Mouse (Mus musculus) layer of hippocampus, adult 18-20 months (tissue): ENCODE results near the gene Irf7. TPM values are rescaled to one million over a fixed set of nuclear protein-coding genes. Genes with fewer than 3 reads are reported as not detected.
"Not testable (repeated sequence)": the region's sequence is repeated elsewhere in the genome, so short reads cannot be mapped to it uniquely, and the experiment has no call there.

Source experiments
- DNase-seq, 2 experiments: peaks; one replicate each; pipeline ENCODE4 v3.0.0; 2022; ENCODE audit warnings: low spot score in 2 of 2
- total RNA-seq, 2 experiments: library from RNA; stranded (reverse); gene quantifications; 2 replicates each; pipeline ENCODE4 v1.2.3; 2021

Gene Irf7
- total RNA-seq, 2 experiments from 2014 or later: 0.46 to 1.2 TPM

GRCm38 (mm10) chr7:141276546-141276945 lies 10.3 kb upstream of the Irf7 start, which contains the start of gene Cdhr5:
TSS of gene Cdhr5 (minus strand) at chr7:141276786.
- DNase-seq: no peak

DNA sequence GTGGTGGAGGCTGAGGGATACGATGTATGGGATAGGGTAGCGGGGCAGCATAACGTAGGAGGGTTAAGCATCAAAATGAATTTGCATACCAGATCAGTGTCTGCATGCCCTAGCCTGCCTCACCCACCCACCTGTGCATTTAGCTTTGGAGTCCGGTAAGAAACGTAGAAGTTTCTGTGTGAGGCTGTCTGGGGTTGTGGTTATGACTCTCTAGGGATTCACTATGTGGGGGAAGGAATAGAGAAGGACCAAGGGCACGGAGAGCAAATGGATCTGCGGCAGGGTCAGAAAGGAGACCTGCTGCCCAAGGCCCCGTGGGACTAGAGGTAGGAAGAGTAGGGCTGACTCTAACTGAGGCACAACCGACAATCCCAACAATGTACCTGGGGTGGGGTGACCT lies 9.1 kb upstream of the Irf7 start:
- no peak for DNase-seq

DNA sequence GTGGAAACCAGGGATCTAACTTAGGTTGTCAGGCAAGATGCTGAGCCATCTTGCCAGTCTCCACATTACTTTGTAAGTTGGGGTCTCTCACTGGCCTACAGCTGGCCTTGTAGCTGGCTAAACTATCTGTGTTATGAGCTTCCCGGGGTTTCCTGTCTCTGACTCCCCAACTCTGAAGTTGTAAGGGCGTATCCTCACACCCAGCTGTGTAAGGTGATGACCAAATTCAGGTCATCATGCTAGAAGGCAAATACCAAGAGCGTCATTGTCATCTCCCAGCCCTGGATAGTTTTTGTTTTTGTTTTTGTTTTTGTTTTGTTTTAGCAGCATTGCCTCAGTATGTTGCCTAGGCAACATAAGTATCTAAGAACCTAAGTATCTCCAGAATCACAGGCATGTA lies 4.3 kb upstream of the Irf7 start:
- no peak for DNase-seq

DNA sequence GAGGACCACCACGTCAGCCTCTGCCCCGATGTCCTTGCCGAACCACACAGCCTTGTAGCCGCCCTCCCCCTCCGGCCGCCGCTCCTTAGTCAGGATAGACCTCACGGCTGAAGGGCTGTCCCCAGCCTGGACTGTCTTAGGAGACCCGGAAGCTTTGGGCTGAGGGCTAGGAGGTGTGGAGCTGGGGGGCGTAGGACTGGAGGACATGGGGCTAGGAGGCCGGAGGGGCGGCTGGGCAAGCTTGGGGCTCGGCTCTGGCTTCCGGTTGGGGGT lies 2.9 kb upstream of the Irf7 start:
- DNase-seq: no peak

DNA sequence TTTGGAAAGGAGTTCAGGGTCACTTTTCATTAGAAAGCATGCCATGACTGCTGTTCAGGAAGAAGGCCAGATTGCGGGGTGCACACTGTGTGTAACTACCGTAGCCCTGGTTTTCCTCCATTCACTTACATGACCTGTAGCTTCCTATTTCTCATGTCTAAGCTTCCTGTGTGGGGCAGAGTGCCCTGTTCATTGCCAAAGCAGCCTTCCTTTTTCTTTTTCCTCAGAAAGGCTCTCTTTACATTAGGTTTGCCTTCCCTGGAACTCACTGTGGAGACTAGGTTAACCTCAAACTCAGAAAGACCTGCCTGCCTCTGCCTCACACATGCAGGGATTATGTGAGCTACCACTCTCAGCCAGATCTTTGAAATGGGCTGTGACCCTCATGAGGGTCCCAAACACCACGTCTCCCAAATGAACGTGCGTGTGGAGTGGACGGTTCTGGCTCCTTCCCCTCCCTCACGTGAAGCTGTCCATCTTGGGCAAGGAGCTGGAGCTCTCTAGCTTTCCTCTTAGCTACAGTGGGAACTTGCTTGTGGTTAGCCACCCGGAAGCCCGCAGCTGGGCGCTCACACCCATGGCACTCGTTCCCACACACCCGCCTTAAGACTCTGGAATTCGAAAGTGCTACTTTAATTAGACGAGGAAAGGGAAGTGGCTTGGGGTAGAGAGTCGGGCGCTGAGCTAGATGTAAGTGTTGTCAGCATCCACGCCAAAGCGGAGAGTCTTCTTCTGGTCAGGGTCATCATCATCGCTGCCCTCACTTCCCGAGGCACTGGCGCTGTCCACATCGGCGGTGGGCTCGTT lies 2.4 kb upstream of the Irf7 start:
- DNase-seq: no peak

DNA sequence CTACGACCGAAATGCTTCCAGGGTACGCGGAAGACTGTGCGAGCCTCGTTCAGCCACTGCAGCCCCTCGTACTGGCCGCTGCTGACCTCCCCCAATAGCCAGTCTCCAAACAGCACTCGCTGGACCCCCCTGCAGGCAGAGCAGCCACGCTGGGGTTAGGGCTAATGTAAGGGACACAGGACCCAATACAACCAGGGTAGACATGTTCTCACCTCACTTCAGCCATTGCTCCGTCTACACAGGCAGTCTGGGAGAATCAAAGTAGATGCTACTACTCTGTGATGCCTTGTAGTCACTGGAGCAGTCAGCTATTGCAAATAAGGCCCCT lies 906 bp downstream of the Irf7 start:
- no peak for DNase-seq

DNA sequence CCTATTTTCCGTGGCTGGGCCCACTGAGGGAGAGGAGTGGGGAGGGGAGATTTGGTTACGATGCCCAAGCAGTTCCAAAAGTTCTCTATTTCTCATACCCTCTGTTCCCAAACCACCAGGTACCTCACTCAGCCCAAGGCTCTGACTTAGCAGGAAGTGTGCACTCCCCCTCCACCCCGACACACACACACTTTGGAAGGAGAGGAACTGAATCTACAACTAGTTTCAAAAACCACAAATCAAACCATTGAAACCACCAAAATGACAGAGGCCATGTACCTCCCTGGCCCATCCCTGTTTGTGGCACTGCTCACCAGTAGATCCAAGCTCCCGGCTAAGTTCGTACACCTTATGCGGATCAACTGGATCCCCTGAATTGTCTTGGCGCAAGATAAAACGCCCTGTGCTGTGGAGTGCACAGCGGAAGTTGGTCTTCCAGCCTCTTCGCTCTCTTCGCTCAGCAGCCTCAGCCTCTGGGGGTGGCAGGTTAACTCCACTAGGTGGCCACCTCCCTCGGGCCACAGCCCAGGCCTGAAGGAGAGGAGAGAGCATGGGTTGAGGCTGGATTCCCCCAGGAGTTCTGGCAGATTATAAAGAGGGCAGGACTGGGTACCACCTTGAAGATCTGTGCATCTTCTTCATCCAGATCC lies 1.4 kb downstream of the Irf7 start:
- no peak for DNase-seq

GRCm38 (mm10) chr7:141264041-141264700 lies 2.1 kb downstream of the Irf7 start:
- DNase-seq: no peak

DNA sequence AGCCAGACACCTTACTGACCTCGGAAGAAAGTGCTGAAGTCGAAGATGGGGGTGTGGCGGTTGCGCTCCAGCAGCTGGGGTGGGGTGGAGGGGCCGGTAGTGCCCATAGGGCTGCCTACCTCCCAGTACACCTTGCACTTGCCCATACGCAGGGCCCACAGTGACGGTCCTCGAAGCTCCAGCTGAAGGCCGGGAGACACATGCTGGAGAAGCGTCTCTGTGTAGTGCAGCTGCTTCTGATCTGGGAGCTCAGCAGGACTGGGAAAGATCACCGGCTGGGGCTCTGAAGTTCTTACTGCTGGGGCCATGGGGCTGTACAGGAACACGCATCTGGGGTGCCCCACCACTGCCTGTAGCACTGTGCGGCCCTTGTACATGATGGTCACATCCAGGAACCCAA lies 2.6 kb downstream of the Irf7 start:
- DNase-seq: no peak

DNA sequence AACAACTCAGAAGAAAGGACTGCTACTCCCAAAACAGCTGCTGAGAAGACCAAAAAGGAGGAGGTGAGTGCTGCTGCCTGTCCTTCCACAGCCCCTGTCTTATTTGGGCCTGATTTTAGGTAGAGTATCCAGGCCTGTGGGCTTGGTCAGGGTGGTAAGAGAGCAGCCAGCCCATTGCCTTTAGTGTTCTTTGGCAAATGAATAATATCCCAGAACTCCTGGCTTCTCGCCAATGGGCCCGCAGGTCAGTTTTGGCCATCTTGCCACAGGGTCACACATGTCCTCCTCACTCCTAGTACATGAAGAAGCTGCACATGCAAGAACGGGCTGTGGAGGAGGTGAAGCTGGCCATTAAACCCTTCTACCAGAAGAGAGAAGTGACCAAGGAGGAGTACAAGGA lies 4.8 kb downstream of the Irf7 start:
- no peak for DNase-seq

GRCm38 (mm10) chr7:141256159-141256558 lies 10.1 kb downstream of the Irf7 start:
- DNase-seq: no peak

DNA sequence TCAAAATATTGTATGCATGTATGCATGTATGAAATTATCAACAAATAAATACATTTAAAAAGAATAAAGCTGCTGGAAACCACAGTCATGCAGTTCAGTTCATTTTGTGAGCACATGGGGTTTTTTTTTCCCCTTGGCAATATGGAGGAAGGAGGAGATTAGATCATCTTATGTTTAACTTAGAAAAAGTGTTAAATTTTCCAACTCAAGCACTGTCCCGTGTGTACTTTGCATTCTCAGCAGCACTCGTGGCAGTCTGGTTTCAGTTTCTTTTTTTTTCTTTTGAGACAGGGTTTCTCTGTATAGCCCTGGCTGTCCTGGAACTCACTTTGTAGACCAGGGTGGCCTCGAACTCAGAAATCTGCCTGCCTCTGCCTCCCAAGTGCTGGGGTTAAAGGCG lies 15.8 kb downstream of the Irf7 start:
- DNase-seq: not testable (repeated sequence)

DNA sequence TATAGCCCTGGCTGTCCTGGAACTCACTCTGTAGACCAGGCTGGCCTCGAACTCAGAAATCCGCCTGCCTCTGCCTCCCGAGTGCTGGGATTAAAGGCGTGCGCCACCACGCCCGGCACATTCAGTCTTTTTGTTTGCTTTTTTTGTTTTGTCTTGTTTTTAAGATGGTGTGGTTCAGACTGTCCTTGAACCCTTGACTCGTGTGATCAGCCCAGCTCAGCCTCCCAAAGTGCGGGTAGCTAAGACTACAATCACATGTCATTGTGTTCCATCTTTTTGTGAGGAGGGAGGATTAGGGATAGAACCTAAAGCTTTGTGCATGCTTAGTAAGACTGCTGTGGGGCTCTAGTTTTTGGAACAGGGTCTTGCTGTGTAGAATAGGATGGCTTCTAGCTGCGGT lies 34.7 kb downstream of the Irf7 start:
- DNase-seq: no peak

- no peak for DNase-seq
Measured at GRCm38 (mm10) chr7:141231111-141231510, 35.2 kb downstream of the Irf7 start.

- DNase-seq: no peak
Measured at GRCm38 (mm10) chr7:141230570-141230969, 35.7 kb downstream of the Irf7 start.

DNA sequence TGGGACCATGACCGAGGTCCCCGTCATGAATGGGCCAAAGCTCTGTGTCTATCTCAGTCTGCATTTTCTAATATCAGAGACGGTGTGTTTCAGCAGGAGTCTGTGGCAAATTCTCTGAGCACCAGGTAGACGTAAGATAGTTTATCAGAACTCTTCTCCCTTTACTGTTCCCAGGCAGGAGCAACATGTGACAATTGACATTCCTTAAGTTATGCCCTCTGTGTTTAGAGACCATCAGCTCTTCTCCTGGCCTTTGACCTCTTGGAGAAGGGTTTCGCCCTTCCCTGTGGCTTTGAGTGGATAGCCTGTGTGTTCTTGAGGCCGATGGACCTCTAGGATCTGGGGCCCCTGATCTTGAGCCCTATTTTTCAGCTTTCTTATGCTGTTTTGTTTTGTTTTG lies 36.6 kb downstream of the Irf7 start:
- DNase-seq: no peak

DNA sequence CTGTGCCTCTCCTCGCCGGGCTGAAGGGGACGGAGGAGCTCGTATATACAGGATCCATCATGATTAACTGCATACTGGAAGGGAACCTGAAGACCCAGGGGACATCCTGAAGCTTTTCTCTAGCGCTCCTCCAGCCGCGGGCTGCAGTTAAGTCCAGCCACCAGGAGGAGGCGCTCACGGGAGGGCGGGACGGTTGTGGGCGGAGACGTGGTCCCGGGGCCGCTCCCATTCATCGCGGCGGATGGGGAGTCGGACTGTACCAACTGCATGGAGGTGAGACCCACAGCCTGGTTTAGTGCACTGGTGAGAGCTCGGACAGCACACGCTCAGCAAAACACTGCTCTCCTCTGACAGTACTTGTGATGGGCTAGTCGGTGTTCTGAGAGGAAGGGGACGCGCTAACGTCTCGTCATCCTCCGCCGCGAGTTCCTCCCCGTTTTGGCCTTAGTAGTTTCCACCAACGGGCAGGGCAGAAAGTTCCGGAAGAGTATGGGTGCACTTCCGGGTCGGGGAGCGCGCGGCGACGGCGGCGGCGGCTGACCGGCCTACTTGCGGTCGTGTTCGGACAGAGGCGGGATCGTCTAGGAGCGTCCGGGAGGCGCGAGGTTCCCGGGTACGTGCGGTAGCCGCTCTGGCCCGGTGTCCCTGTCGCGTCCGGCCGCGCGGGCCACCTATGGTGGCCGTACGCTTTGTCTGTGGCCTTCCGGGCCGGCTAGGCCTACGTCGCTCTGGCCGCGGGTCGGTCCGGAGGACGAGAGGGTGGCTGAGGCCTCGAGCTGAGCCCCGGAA lies 37.8 kb downstream of the Irf7 start, which contains the start of gene Phrf1:
Gene Phrf1, plus strand, starts transcription at position 506 of the 789 bp plus-strand sequence.
- DNase-seq: peak; percentile 86 to 91

DNA sequence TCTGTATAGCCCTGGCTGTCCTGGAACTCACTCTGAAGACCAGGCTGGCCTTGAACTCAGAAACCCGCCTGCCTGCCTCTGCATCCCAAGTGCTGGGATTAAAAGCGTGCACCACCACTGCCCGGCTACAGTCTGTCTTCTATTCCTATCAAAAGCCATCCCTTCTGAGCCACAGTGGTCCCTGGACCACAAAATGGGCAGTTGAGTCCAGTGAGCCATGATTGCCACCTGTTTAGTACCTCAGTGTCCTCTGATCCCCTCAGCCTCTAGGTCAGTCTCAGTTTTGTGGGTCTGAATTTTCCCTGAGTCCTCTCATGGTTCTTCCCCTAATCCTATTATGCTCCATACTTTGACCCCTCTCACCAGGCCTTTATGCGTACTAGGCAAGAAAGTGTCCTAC lies 38.5 kb downstream of the Irf7 start:
- no peak for DNase-seq

DNA sequence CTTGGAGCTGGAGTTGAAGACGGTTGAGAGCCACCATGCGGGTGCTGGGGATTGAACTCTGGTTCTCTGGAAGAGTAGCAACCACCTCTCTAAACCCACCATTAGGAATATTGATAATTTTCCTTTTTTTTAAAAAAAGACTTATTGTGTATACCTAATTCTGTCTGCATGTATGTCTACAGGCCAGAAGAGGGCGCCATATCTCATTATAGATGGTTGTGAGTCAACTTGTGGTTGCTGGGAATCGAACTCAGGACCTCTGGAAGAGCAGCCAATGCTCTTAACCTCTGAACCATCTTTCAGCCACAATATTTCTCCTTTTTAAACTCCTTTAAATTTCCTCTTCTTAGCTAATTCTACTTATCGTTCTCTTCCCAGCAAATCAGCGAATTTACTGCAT lies 39.7 kb downstream of the Irf7 start:
- no peak for DNase-seq

- DNase-seq: no peak
Measured at GRCm38 (mm10) chr7:141222696-141223215, 43.5 kb downstream of the Irf7 start.

- no peak for DNase-seq
Measured at GRCm38 (mm10) chr7:141222126-141222467, 44.2 kb downstream of the Irf7 start.
